Mouse (Mus musculus) megakaryocyte-erythroid progenitor cell, adult 5-6 weeks (primary cell): ENCODE measurements around the gene Akap2. TPM values are rescaled to one million over a fixed set of nuclear protein-coding genes. Genes with fewer than 3 reads are reported as not detected.

ENCODE experiments used
- ATAC-seq: replicated peaks from 2 replicates; pipeline ENCODE4 v1.8.0; 2016; ENCODE audit warnings: mild to moderate bottlenecking, inconsistent platforms; ENCODE audit not compliant: severe bottlenecking, poor library complexity, low FRiP score, low TSS enrichment
- total RNA-seq, 2 experiments: library from RNA; stranded (forward) in 1 of 2; stranded (reverse) in 1 of 2; fragments of 200-1000, 215-1000 nt in 1 of 2; fragments of >200 nt in 1 of 2; fragmentation: Nextera tagmentation in 1 of 2; gene quantifications; 2 replicates each; pipeline ENCODE4 v1.2.3; 2014 to 2017

Gene Akap2
- total RNA-seq (2014; fragmentation: Nextera tagmentation) (0.25 TPM in 1 of 2 replicates, not detected in the other), total RNA-seq (2017) (0.04 and 0.42 TPM in 2 replicates)

DNA sequence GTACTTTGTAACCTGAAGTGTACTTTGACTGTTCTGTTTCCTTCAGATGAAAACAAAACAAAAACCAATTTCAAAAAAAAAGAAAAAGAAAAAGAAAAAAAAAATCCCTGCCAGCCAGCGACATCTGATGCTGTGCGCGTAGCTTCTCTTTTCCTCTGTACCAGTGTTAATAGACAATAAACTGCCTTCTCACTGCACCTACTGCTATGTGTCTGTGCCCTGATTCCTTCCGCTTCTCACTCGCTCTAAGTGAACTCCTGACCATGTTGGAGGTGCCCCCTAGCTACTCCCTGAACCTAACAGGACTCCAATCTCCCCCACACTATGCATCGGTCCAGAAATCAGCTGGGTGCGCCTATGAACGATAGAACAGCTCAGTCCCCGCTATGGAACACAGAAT lies at the start of gene Akap2:
Akap2 (plus strand) TSS at position 304 of the 400 bp plus-strand sequence.
- ATAC-seq: no peak

- ATAC-seq: peak; percentile 19; the same call in 1 of the 2 replicates
These were observed 46.5 kb upstream of the Akap2 start for GRCm38 (mm10) chr4:57670813-57671469.

GRCm38 (mm10) chr4:57672541-57672940 lies 44.9 kb upstream of the Akap2 start:
- no peak for ATAC-seq

DNA sequence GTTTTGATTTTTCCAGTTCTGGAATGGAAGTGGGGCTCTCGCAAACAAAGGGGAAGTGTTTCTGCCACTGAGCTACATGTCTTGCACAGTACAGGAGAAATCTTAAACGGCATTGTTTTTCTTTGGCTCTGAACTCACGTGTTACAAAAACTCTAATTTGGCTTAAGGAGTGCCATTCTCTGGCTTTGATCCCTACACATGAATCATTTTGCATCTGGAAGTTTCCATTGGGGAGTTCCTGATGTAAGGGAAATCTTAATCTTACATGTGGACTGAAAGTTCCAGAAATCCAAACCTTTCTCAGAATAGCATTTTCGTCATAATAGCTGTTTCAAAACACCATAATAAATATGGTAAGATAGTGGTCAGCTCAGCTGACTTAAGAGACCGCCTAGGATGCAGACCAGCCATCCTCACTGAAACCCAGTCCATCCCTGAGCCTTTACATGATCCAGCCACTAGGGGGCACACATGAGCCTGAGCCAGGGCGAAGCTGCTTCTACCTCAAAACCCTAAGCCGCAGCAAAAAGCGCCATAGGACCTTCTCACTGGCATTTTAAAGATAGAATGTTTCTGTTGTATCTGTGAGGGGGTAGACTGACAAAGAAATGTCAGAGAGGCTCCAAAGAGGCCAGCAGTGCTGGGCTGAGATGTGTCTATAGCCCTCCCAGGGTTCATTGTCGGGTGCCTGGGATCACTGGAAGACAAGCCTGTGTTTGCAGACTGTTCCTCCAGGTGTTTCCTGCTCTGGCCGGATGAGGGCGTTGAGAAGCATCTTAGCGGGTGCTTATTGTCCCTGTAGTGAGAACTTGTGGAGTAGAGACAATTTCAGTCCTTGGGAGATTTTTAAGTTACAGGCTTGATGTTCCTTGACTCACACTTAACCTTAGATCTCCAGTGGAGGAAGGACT lies 44.2 kb upstream of the Akap2 start:
- peak; percentile 86 for ATAC-seq

GRCm38 (mm10) chr4:57674351-57674750 lies 43.1 kb upstream of the Akap2 start:
- ATAC-seq: no peak

- 0 out of 2 replicates have a peak, but pooled peaks have one; percentile 20 for ATAC-seq
These were observed 42.1 kb upstream of the Akap2 start for GRCm38 (mm10) chr4:57675387-57675786.

DNA sequence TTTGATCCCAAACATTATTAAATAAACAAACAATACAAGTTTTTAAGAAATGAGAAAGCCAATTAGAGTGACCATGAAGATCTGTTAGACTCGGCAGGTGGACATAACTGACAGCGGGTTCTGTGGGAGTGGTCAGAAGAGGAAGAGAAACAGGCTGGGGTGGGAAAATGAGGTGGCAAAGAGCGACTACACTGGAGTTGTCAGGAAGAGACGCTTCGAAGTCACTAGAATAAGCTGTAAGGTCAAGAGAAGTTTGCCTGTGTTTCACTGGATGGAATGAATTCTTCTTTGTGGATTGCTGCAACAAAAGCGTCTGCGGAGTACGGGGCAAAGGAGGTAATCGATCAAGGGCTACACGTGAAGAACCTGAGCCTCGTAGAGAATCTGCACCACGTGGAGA lies 39.5 kb upstream of the Akap2 start:
- ATAC-seq: no peak

DNA sequence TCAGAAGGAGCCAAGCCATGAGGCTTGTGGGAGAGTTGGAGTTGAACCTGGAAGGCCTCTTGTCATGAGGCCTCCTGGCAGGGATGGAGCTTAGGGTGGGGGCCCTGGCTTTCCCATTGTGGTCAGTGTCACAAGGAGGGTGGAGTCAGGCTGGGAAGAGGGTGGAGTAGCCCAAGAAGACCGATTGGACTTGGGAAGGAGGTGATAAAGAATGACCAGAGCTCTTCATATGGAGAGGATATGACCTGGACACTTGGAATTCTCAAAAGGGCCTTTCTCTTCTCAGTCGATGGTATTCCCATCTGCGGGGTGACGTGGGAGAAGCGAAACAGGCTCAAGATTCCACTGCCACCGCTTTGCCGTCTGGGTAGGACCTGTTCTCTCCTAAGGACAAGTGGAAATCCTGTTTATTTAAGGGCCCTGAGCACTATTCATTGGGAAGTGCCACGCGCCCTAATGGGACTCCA lies 38.4 kb upstream of the Akap2 start:
- no peak for ATAC-seq

- no peak for ATAC-seq
These were observed 37.3 kb upstream of the Akap2 start for GRCm38 (mm10) chr4:57680186-57680585.

DNA sequence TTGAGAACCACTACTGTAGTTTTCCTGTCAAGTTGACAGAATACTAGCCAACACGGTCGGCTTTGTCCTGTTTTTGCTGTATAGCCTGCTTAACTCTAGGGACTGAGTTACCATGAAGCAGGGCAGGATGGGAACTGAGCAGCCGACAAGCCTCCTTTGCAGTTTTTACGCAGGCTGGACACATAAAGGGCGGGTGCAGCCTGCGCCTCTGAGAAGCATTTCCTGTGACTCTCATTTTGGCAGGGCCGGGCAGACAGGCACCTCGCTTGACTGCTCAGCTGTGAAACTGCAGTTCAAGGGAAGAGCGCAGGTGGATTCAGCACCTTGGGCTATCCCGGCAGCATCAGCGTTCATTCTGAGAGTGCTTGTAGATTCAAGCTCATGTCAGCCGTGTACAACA lies 35.9 kb upstream of the Akap2 start:
- ATAC-seq: no peak

GRCm38 (mm10) chr4:57682341-57682740 lies 35.1 kb upstream of the Akap2 start:
- no peak for ATAC-seq

GRCm38 (mm10) chr4:57682944-57683343 lies 34.5 kb upstream of the Akap2 start:
- ATAC-seq: no peak

- ATAC-seq: no peak
These were observed 32.7 kb upstream of the Akap2 start for GRCm38 (mm10) chr4:57684676-57685215.

GRCm38 (mm10) chr4:57686736-57687135 lies 30.7 kb upstream of the Akap2 start:
- no peak for ATAC-seq

DNA sequence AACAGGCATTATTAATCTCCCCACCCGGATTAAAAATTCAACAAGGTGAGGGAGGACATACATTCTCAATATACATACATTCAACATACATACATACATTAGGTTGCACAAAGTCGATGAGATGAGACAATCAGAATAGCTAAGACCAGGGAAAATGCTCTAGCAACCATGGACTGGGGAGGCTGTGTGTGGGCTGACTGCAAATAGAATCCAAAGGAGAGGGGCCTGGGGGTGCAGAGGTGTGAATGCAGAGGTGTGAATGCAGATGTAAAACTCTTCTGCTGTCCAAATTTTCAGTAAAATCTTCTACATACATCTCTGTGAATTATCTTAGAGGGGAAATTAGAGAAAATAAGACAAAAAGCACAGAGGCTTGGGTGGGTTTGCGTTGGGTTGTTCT lies 29.9 kb upstream of the Akap2 start:
- ATAC-seq: no peak

- no peak for ATAC-seq
These were observed 29.3 kb upstream of the Akap2 start for GRCm38 (mm10) chr4:57688131-57688530.

- ATAC-seq: no peak
These were observed 27.5 kb upstream of the Akap2 start for GRCm38 (mm10) chr4:57690001-57690400.

- no peak for ATAC-seq
These were observed 26.7 kb upstream of the Akap2 start for GRCm38 (mm10) chr4:57690805-57691204.

- ATAC-seq: no peak
These were observed 22.9 kb upstream of the Akap2 start for GRCm38 (mm10) chr4:57694356-57695136.
